ENCODE assay signal across 26 mouse cellular contexts in the genomic region with DNA sequence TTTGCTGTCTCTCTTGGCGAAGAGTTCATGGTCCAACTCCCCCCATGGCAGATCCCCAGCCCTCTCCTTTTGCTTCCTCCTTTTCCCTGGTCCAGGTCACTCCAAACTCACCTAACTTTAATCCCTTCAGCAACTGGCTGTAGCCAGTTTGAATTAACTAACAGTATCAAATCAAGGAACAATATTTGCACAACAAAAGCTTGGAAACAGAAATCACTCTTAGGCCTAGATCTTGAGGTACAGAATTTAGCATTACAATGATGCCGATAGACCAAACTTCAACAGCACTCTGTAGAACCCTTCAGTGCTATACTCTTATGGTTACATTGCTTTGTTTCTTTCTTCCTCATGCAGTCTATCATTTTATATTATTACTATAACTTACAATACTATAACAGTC.
DNase-seq lines count a peak whose midpoint lies in the region; ATAC-seq and TF ChIP-seq lines count a peak whose summit lies in the region.
"Had no signal": no experiment of that assay in that cellular context is flagged by ENCODE, and none has a peak within 500 bp of the region (broad histone marks: within the 10 kb centered on the region; RNA-seq: fewer than 3 reads in every experiment).

No protein-coding gene starts in this region.

- no peaks in the 10 kb centered on the region for H3K27me3 ChIP-seq in hindbrain, embryonic 16.5 days (replicated peaks; ENCODE audit: control insufficient read depth, insufficient read depth, low read length)
- no peaks in the 10 kb centered on the region for H3K27me3 ChIP-seq in forebrain, postnatal 0 days (ENCODE audit: insufficient read depth, low read length)
- H3K27me3 ChIP-seq: CH12.LX, Patski had no signal

- 88% methylated on average over 2 of the region's 2 CpGs for whole genome bisulfite sequencing in hindbrain, embryonic 16.5 days
- 82% methylated on average over 2 of the region's 2 CpGs for WGBS in forebrain, postnatal 0 days

- DNase-seq in ES-CJ7 (ENCODE audit: low read depth, low spot score) (peak; percentile 80), ES-E14 (ENCODE audit: low read depth, low spot score) (peak; percentile 26), R1 (ENCODE audit: low read depth, low spot score) (peak; percentile 78), ZHBTc4 (ENCODE audit: low read depth, low spot score) (peak; percentile 70)
- no peak for DNase-seq in forebrain, postnatal 0 days
- DNase-seq in thymus, postnatal 14 days, result no peak
- DNase-seq in cerebellum, postnatal 36 days, result no peak
- DNase-seq: adrenal gland, adult 2 months; adrenal gland, adult 8-10 months; adrenal gland, postnatal 10 days; adrenal gland, postnatal 14 days; adrenal gland, postnatal 25 days; adrenal gland, postnatal 36 days; B cell, adult 2 months; cerebellum, adult 11 months; cerebellum, adult 11-12 months; cerebellum, adult 18-20 months; cerebellum, adult 2 months; cerebellum, adult 8-10 months; cerebellum, adult 9-10 months had no signal

- no peaks in the 10 kb centered on the region for H3K36me3 ChIP-seq in ES-E14 (ENCODE audit: control insufficient read depth, insufficient read depth, low read length, poor library complexity, severe bottlenecking)
- H3K36me3 ChIP-seq in hindbrain, embryonic 16.5 days (ENCODE audit: control insufficient read depth, insufficient read depth, low read length), result no peaks in the 10 kb centered on the region
- H3K36me3 ChIP-seq in forebrain, postnatal 0 days (ENCODE audit: insufficient read depth), result no peaks in the 10 kb centered on the region
- H3K36me3 ChIP-seq: G1E had no signal

- no peak overlapping the region for H3K9ac ChIP-seq in ES-E14 (ENCODE audit: insufficient read depth, low read depth, low read length, poor library complexity, severe bottlenecking)
- H3K9ac ChIP-seq in hindbrain, embryonic 16.5 days (ENCODE audit: low read depth, low read length), result no peak overlapping the region
- no peak overlapping the region for H3K9ac ChIP-seq in forebrain, postnatal 0 days

- no peak overlapping the region for H3K4me2 ChIP-seq in hindbrain, embryonic 16.5 days (ENCODE audit: low read length)
- H3K4me2 ChIP-seq in forebrain, postnatal 0 days (ENCODE audit: low read depth), result no peak overlapping the region

- no peak overlapping the region for H3K27ac ChIP-seq in ES-E14 (ENCODE audit: insufficient read depth, low read depth, low read length, poor library complexity, severe bottlenecking)
- no peak overlapping the region for H3K27ac ChIP-seq in hindbrain, embryonic 16.5 days (ENCODE audit: low read depth, low read length)
- H3K27ac ChIP-seq in forebrain, postnatal 0 days (ENCODE audit: low read depth, low read length), result no peak overlapping the region

- no peak overlapping the region for H3K4me3 ChIP-seq in ES-E14 (ENCODE audit: insufficient read depth in 1 of 2, low read depth in 1 of 2, low read length in 2 of 2, poor library complexity in 1 of 2, severe bottlenecking in 1 of 2)
- H3K4me3 ChIP-seq in hindbrain, embryonic 16.5 days (ENCODE audit: low read length), result no peak overlapping the region
- H3K4me3 ChIP-seq in forebrain, postnatal 0 days (ENCODE audit: low read depth, low read length), result no peak overlapping the region

- H3K4me1 ChIP-seq in ES-E14 (ENCODE audit: control insufficient read depth in 2 of 2, insufficient read depth in 2 of 2, low read length in 2 of 2, poor library complexity in 1 of 2), result peaks cover 0 to 4% of the 10 kb centered on the region in 2 experiments; a peak in 1 of 4 replicates
- no peaks in the 10 kb centered on the region for H3K4me1 ChIP-seq in hindbrain, embryonic 16.5 days (ENCODE audit: control insufficient read depth, insufficient read depth, low read depth, low read length)
- no peaks in the 10 kb centered on the region for H3K4me1 ChIP-seq in forebrain, postnatal 0 days (ENCODE audit: insufficient read depth)

- no peak for ATAC-seq in hindbrain, embryonic 16.5 days
- ATAC-seq in forebrain, postnatal 0 days, result no peak
- ATAC-seq: activated CD4-positive, CD25-positive, alpha-beta regulatory T cell, adult 4 months; CD4-positive, CD25-positive, alpha-beta regulatory T cell, adult 4 months; Patski had no signal

- TF ChIP-seq CTCF in forebrain, postnatal 0 days (IDR thresholded peaks at IDR 0.05; ENCODE audit: low read depth), result no peak

- no peaks in the 10 kb centered on the region for H3K9me3 ChIP-seq in ES-E14 (ENCODE audit: control insufficient read depth, insufficient read depth, low read depth, low read length)
- no peaks in the 10 kb centered on the region for H3K9me3 ChIP-seq in hindbrain, embryonic 16.5 days (ENCODE audit: control insufficient read depth, low read length)
- no peaks in the 10 kb centered on the region for H3K9me3 ChIP-seq in forebrain, postnatal 0 days (ENCODE audit: low read length)
- H3K9me3 ChIP-seq: G1E had no signal

- in situ Hi-C loops in ES-E14 (cut with MboI; ENCODE audit: low sequenced_read_pairs in 2 of 2, unreplicated experiment in 2 of 2), result no loop called here

TF ChIP-seq in ES-E14, 5 proteins besides CTCF, POLR2A, EP300 and RAD21:
- no peak for TF ChIP-seq MAFK (IDR thresholded peaks at IDR 0.05; ENCODE audit: insufficient read depth, low read depth, low read length)
- no peak for TF ChIP-seq ZNF384 (IDR thresholded peaks at IDR 0.05; ENCODE audit: low read depth, low read length)
- TF ChIP-seq ZC3H11A (IDR thresholded peaks at IDR 0.05; ENCODE audit: borderline replicate concordance, low read depth, low read length), result no peak
- no peak for TF ChIP-seq CHD2 (IDR thresholded peaks at IDR 0.05; ENCODE audit: low read depth, low read length)
- no peak for TF ChIP-seq HCFC1 (IDR thresholded peaks at IDR 0.05; ENCODE audit: borderline replicate concordance, insufficient read depth, low read length)

Comparison
In these comparisons a context has a peak if more than half of its experiments do, and no peak if none do; other contexts are left out.
1. DNase-seq: peak in ES-CJ7 (single experiment), ES-E14 (single experiment), R1 (single experiment) and ZHBTc4 (single experiment); none in forebrain, postnatal 0 days (single experiment), thymus, postnatal 14 days (single experiment) and cerebellum, postnatal 36 days (0 of 2).